Mouse (Mus musculus): ENCODE results near the gene Gm45062.

- no peak for TF ChIP-seq ZMIZ1 (IDR thresholded peaks at IDR 0.05; ENCODE audit: low read depth, low read length)
- no peak for TF ChIP-seq USF1 (IDR thresholded peaks at IDR 0.05; ENCODE audit: low read depth, low read length)
- no peak for TF ChIP-seq CHD1 (IDR thresholded peaks at IDR 0.05; ENCODE audit: low read depth, low read length)
- no peak for TF ChIP-seq CTCF (IDR thresholded peaks at IDR 0.05 in 2 of 3, conservative IDR thresholded peaks at IDR 0.05 in 1 of 3; ENCODE audit: control insufficient read depth in 1 of 3, insufficient read depth in 1 of 3, low read depth in 2 of 3, low read length in 3 of 3, poor library complexity in 1 of 3, severe bottlenecking in 1 of 3)
- TF ChIP-seq MAFK (IDR thresholded peaks at IDR 0.05; ENCODE audit: borderline replicate concordance, low read depth, low read length) = no peak
- no peak for TF ChIP-seq MEF2A (IDR thresholded peaks at IDR 0.05; ENCODE audit: extremely low read depth, insufficient replicate concordance, low read depth, low read length, poor library complexity, severe bottlenecking)
- no peak for TF ChIP-seq SIN3A (IDR thresholded peaks at IDR 0.05; ENCODE audit: low read length)
- no peak for TF ChIP-seq MAZ (IDR thresholded peaks at IDR 0.05; ENCODE audit: low read depth, low read length)
- TF ChIP-seq UBTF (IDR thresholded peaks at IDR 0.05; ENCODE audit: borderline replicate concordance, insufficient read depth, low read depth, low read length) = no peak
- TF ChIP-seq POLR2A (IDR thresholded peaks at IDR 0.05; ENCODE audit: control insufficient read depth in 1 of 2, insufficient read depth in 1 of 2, low read depth in 1 of 2, low read length in 2 of 2, poor library complexity in 1 of 2) = no peak
- no peak for TF ChIP-seq TBP (IDR thresholded peaks at IDR 0.05; ENCODE audit: low read depth, low read length)
- TF ChIP-seq HCFC1 (IDR thresholded peaks at IDR 0.05; ENCODE audit: low read depth, low read length) = no peak
- TF ChIP-seq EP300 (IDR thresholded peaks at IDR 0.05; ENCODE audit: low read depth in 1 of 2, low read length in 2 of 2) = no peak
- no peak for TF ChIP-seq ZKSCAN1 (IDR thresholded peaks at IDR 0.05; ENCODE audit: low read depth, low read length)
These were observed 187.5 kb downstream of the Gm45062 start for GRCm38 (mm10) chr6:8446786-8447185.
